Mouse (Mus musculus): Measurements from ENCODE around the gene Krt1. TPM values are rescaled to one million over a fixed set of nuclear protein-coding genes. Genes with fewer than 3 reads are reported as not detected.

The Krt1 gene
- polyA plus RNA-seq, 1 experiment from 2014 or later: 0.43 TPM

DNA sequence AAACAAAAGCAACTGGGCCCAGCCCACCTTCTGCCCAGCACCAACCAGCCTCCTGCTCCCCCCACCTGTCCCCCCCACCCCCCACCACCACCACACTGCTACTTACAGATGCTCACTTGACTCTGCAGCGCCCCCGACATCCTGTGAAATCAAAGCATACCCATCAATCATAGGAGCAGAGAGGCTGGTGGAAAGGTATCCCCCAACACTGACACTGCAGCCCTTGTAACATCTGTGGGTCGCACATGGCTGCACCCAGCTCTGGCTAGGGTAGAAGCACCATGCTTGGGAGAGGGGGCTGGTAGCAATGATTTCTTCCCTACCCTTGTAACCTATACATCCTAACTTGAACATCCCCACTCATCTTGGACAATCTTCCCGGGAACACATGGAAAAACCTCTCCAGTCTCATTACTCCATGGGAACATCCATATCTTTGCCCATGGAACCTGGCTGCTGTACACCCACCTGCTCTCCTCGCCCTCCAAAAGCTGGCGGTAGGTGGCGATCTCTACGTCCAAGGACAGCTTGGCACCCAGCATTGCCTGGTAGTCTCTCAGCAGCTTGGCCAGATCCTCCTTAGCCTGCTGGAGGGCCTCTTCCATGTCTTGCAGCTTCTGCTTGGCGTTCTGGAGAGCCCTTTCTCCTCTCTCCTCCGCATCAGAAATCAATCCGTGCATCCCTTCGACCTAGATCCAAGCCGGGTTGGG, 10.0 kb upstream of the Krt1 start:
- no peak overlapping the region for H3K27ac ChIP-seq (ENCODE audit: low read depth, low read length)
- no peak overlapping the region; the same call in 1 of the 2 replicates for H3K4me2 ChIP-seq
- H3K27me3 ChIP-seq (replicated peaks; ENCODE audit: control insufficient read depth, insufficient read depth, low read length): peaks cover 52% of the 10 kb centered on the region
- H3K36me3 ChIP-seq (ENCODE audit: control insufficient read depth, insufficient read depth, low read length): no peaks in the 10 kb centered on the region
- DNase-seq (ENCODE audit: low spot score) (no peak), ATAC-seq (replicated peaks; ENCODE audit: low FRiP score) (no peak)
- H3K9ac ChIP-seq (ENCODE audit: low read depth, low read length): no peak overlapping the region
- H3K4me3 ChIP-seq (ENCODE audit: low read depth, low read length): no peak overlapping the region
- no peaks in the 10 kb centered on the region for H3K9me3 ChIP-seq (ENCODE audit: control insufficient read depth, low read length)
- 50% methylated on average over 13 of the region's 13 CpGs for WGBS
- H3K4me1 ChIP-seq (replicated peaks; ENCODE audit: control insufficient read depth, insufficient read depth, low read length): no peaks in the 10 kb centered on the region

DNA sequence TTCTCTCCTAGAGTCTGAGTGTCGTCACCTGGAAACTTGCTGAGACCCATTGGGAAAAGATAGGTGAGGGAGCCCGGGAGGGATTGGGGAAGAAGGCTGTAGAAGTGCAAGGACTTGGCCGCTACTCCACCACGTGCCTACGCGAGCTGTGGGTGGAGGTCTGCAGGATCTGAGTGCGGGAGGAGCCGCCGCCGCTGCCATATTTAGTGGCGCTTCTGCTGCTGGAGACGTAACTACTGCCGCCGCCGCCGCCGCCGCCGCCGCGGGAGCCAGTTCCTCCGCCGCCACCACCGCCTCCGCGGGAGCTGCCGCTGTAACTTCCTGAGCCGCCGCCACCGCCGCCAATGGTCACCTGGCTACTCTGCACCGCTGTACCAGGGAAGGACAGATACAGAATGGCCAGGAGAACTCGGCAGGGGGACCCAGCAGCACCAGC, 9.2 kb upstream of the Krt1 start:
- Histone ChIP-seq H3K9ac (ENCODE audit: low read depth, low read length) (peak overlapping the region; percentile 43; the same call in 1 of the 2 replicates), H3K9me3 (ENCODE audit: control insufficient read depth, low read length) (no peaks in the 10 kb centered on the region), H3K4me1 (replicated peaks; ENCODE audit: control insufficient read depth, insufficient read depth, low read length) (no peaks in the 10 kb centered on the region), H3K4me3 (ENCODE audit: low read depth, low read length) (peak overlapping the region; percentile 41), H3K27me3 (replicated peaks; ENCODE audit: control insufficient read depth, insufficient read depth, low read length) (peaks cover 53% of the 10 kb centered on the region), H3K27ac (ENCODE audit: low read depth, low read length) (no peak overlapping the region), H3K4me2 (peak overlapping the region; percentile 67), H3K36me3 (ENCODE audit: control insufficient read depth, insufficient read depth, low read length) (no peaks in the 10 kb centered on the region)
- WGBS: under 1% methylated on average over 33 of the region's 33 CpGs
- DNase-seq (ENCODE audit: low spot score): peak; percentile 59
- ATAC-seq (replicated peaks; ENCODE audit: low FRiP score): no peak

DNA sequence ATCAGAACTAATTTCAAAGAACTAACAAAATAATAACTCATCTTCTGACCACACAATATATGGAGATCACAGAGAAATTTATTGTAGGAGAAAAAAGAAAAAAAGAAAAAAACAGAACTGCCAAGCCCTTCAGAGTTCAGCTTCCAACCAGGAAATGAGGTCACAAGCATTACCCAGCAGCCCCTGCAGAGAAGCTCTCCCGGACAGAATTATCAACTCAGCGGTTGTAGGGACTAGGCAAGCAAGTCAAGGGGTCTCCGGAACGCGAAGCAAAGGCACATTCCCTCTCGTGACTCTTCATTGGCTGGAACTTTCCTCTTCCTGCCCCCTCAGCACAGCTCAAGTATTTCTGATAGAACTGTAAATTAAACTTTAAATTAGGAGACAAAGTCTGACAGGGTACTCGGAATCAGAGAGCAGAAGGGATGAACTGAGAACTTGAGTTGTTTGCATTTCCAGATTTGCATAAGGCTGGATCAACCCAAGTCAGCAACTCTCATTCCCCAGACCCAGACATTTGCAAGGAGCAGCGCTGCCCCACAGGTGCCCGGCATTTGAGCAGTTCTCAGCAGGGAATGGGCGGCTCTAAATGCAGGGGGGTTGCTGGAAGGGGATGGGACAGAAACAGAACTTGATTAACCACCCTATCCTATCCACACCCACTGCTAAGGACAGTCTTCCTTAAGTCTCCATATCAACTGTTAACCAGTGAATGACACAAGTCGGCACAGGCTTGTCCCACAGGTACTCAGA, 8.3 kb upstream of the Krt1 start:
- Histone ChIP-seq H3K36me3 (ENCODE audit: control insufficient read depth, insufficient read depth, low read length) (no peaks in the 10 kb centered on the region), H3K9me3 (ENCODE audit: control insufficient read depth, low read length) (no peaks in the 10 kb centered on the region), H3K27me3 (replicated peaks; ENCODE audit: control insufficient read depth, insufficient read depth, low read length) (peaks cover 56% of the 10 kb centered on the region), H3K4me1 (replicated peaks; ENCODE audit: control insufficient read depth, insufficient read depth, low read length) (no peaks in the 10 kb centered on the region), H3K4me2 (peak overlapping the region; percentile 67), H3K27ac (ENCODE audit: low read depth, low read length) (no peak overlapping the region), H3K4me3 (ENCODE audit: low read depth, low read length) (no peak overlapping the region; the same call in 1 of the 2 replicates), H3K9ac (ENCODE audit: low read depth, low read length) (no peak overlapping the region)
- DNase-seq (ENCODE audit: low spot score) (no peak), ATAC-seq (replicated peaks; ENCODE audit: low FRiP score) (no peak)
- 11% methylated on average over 11 of the region's 11 CpGs for WGBS

DNA sequence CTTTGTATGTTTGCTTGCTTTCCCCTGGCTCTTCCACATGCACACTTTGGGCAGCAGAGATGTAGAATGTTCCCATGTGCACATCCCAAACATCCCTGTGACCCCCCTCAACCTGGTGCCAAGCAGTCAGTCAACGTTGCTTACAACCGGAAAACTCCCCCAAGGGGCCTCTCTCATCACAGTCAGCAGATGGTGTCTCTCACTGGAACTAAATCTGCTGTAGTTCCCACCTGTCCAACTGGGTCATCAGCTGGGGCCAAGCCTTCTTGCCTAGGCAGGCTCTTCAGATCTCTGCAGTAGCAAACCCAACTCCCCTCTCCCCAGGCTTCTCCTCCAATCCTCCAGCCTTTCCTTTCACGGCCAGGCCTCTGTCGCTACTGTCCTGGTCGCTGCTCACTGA, 6.1 kb upstream of the Krt1 start:
- no peak for DNase-seq (ENCODE audit: low spot score)
- H3K9me3 ChIP-seq (ENCODE audit: control insufficient read depth, low read length): no peaks in the 10 kb centered on the region
- WGBS: 62% methylated on average over 5 of the region's 5 CpGs
- no peak overlapping the region for H3K4me2 ChIP-seq
- no peak overlapping the region for H3K9ac ChIP-seq (ENCODE audit: low read depth, low read length)
- H3K36me3 ChIP-seq (ENCODE audit: control insufficient read depth, insufficient read depth, low read length): no peaks in the 10 kb centered on the region
- peaks cover 56% of the 10 kb centered on the region for H3K27me3 ChIP-seq (replicated peaks; ENCODE audit: control insufficient read depth, insufficient read depth, low read length)
- H3K4me3 ChIP-seq (ENCODE audit: low read depth, low read length): no peak overlapping the region
- no peaks in the 10 kb centered on the region for H3K4me1 ChIP-seq (replicated peaks; ENCODE audit: control insufficient read depth, insufficient read depth, low read length)
- no peak for ATAC-seq (replicated peaks; ENCODE audit: low FRiP score)
- no peak overlapping the region for H3K27ac ChIP-seq (ENCODE audit: low read depth, low read length)

DNA sequence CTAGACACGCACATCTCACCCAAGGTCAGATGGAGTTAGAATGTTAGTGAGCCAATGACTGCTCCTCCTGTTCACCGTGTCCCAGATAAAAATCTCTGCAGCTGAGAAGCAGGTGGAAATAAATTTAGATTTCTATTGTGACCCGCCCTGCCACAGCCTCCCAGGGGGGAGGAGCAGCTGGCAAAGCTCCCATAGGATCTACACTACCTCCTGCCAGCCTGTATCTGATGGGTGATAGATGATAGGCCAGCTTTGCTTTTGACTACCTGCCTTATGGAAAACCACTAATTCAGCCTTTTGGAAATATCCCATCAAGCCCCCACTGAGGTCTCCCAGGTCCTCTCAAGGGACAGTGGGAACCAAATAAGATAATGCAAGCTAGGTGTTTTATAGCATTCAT, 5.1 kb upstream of the Krt1 start:
- no peaks in the 10 kb centered on the region for H3K4me1 ChIP-seq (replicated peaks; ENCODE audit: control insufficient read depth, insufficient read depth, low read length)
- peaks cover 48% of the 10 kb centered on the region for H3K27me3 ChIP-seq (replicated peaks; ENCODE audit: control insufficient read depth, insufficient read depth, low read length)
- H3K9me3 ChIP-seq (ENCODE audit: control insufficient read depth, low read length): no peaks in the 10 kb centered on the region
- DNase-seq (ENCODE audit: low spot score): no peak
- no peaks in the 10 kb centered on the region for H3K36me3 ChIP-seq (ENCODE audit: control insufficient read depth, insufficient read depth, low read length)
- H3K27ac ChIP-seq (ENCODE audit: low read depth, low read length): no peak overlapping the region
- H3K4me2 ChIP-seq: no peak overlapping the region
- no peak overlapping the region for H3K9ac ChIP-seq (ENCODE audit: low read depth, low read length)
- ATAC-seq (replicated peaks; ENCODE audit: low FRiP score): no peak
- 72% methylated on average over 3 of the region's 3 CpGs for WGBS
- no peak overlapping the region for H3K4me3 ChIP-seq (ENCODE audit: low read depth, low read length)

DNA sequence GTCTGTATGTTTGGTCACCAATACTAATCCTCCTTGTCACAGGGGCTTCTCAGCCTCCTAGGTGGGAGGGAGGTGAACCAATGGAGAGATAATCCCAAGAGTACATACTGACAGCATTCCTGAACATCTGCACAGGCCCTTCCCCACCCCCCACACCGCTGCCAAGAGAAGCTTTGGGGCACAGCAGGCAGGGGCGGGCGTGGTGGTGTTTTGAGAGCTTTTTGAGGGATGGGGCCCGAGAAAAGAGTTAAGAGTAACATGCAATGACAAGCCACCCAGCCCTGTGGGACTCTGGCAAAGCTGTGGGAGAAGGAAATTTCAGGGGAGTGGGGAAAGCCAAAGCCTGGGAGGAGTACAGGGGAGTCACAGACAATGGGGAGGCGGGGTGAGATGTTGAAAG, 3.7 kb upstream of the Krt1 start:
- no peak overlapping the region for H3K4me2 ChIP-seq
- no peak overlapping the region for H3K27ac ChIP-seq (ENCODE audit: low read depth, low read length)
- DNase-seq (ENCODE audit: low spot score): no peak
- H3K9me3 ChIP-seq (ENCODE audit: control insufficient read depth, low read length): no peaks in the 10 kb centered on the region
- H3K36me3 ChIP-seq (ENCODE audit: control insufficient read depth, insufficient read depth, low read length): no peaks in the 10 kb centered on the region
- no peaks in the 10 kb centered on the region for H3K4me1 ChIP-seq (replicated peaks; ENCODE audit: control insufficient read depth, insufficient read depth, low read length)
- no peak overlapping the region for H3K4me3 ChIP-seq (ENCODE audit: low read depth, low read length)
- H3K27me3 ChIP-seq (replicated peaks; ENCODE audit: control insufficient read depth, insufficient read depth, low read length): peaks cover 43% of the 10 kb centered on the region
- WGBS: 12% methylated on average over 5 of the region's 5 CpGs
- no peak for ATAC-seq (replicated peaks; ENCODE audit: low FRiP score)
- no peak overlapping the region for H3K9ac ChIP-seq (ENCODE audit: low read depth, low read length)

DNA sequence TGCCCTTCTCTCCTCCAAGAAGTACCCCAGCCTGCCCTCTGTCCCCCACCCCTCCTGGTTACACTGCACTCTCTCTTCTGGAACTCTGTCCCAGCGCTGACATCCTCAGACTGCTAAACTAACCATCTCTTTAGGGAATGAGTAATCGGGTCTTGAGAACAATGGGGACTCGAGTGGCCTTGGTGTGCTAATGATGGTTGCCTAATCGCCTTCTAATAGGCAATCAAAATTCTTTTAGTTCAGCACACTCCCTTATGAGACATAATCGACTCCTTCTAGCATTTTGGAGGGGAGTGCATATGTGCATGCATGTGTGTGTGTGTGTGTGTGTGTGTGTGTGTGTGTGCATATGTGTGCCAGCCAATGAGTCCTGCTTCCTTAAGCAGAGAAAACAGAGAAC, 2.0 kb upstream of the Krt1 start:
- H3K4me3 ChIP-seq (ENCODE audit: low read depth, low read length): no peak overlapping the region
- H3K36me3 ChIP-seq (ENCODE audit: control insufficient read depth, insufficient read depth, low read length): no peaks in the 10 kb centered on the region
- no peak for ATAC-seq (replicated peaks; ENCODE audit: low FRiP score)
- 46% methylated on average over 5 of the region's 5 CpGs for WGBS
- H3K9ac ChIP-seq (ENCODE audit: low read depth, low read length): no peak overlapping the region
- peaks cover 33% of the 10 kb centered on the region for H3K27me3 ChIP-seq (replicated peaks; ENCODE audit: control insufficient read depth, insufficient read depth, low read length)
- DNase-seq (ENCODE audit: low spot score): no peak
- H3K27ac ChIP-seq (ENCODE audit: low read depth, low read length): no peak overlapping the region
- no peaks in the 10 kb centered on the region for H3K9me3 ChIP-seq (ENCODE audit: control insufficient read depth, low read length)
- H3K4me2 ChIP-seq: no peak overlapping the region
- H3K4me1 ChIP-seq (replicated peaks; ENCODE audit: control insufficient read depth, insufficient read depth, low read length): no peaks in the 10 kb centered on the region

DNA sequence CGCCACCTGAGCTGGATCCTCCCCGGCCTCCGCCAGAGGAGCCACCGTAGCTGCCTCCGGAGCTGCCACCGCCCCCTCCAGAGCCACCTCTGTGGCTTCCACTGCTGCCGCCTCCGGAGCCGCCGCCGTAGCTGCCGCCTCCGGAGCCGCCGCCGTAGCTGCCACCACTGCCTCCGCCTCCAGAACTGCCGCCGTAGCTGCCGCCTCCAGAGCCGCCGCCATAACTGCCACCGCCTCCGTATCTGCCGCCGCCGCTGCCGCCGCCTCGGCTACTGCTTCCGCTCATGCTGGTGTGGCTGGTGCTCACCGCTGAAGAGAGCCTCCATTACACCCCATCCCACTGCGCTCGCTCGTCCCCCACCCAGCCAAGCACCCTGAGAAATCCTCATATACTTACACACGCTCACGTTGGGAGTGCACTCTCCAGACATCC, 4.6 kb downstream of the Krt1 start:
- DNase-seq (ENCODE audit: low spot score): peak; percentile 46
- Histone ChIP-seq H3K36me3 (ENCODE audit: control insufficient read depth, insufficient read depth, low read length) (no peaks in the 10 kb centered on the region), H3K9ac (ENCODE audit: low read depth, low read length) (peak overlapping the region; percentile 52), H3K4me1 (replicated peaks; ENCODE audit: control insufficient read depth, insufficient read depth, low read length) (no peaks in the 10 kb centered on the region), H3K27me3 (replicated peaks; ENCODE audit: control insufficient read depth, insufficient read depth, low read length) (peaks cover 44% of the 10 kb centered on the region), H3K4me2 (peak overlapping the region; percentile 72), H3K4me3 (ENCODE audit: low read depth, low read length) (peak overlapping the region; percentile 44), H3K27ac (ENCODE audit: low read depth, low read length) (no peak overlapping the region), H3K9me3 (ENCODE audit: control insufficient read depth, low read length) (no peaks in the 10 kb centered on the region)
- WGBS: under 1% methylated on average over 37 of the region's 37 CpGs
- ATAC-seq (replicated peaks; ENCODE audit: low FRiP score): no peak

DNA sequence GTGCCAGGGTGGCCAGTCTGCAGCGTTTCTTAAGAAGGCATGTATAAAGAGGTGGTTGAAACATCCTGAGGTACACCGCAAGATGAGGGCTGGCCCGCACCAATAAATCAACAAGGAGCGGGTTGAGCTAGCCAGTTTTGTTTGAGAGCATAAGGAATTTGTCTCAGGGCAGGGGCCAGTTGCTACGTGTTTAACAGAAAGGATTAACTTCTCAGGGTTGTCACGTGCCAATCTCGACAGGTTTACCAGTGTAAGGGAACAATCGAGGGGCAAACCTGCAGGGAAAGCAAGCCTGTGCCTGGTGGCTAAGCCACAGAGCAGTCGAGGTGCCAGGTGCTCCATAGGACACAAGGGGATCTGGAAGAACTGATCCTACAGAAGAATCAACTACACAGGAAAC, 7.4 kb downstream of the Krt1 start:
- H3K9me3 ChIP-seq (ENCODE audit: control insufficient read depth, low read length): no peaks in the 10 kb centered on the region
- no peak overlapping the region for H3K4me2 ChIP-seq
- H3K9ac ChIP-seq (ENCODE audit: low read depth, low read length): no peak overlapping the region
- no peak overlapping the region for H3K4me3 ChIP-seq (ENCODE audit: low read depth, low read length)
- no peak for ATAC-seq (replicated peaks; ENCODE audit: low FRiP score)
- peaks cover 31% of the 10 kb centered on the region for H3K27me3 ChIP-seq (replicated peaks; ENCODE audit: control insufficient read depth, insufficient read depth, low read length)
- DNase-seq (ENCODE audit: low spot score): no peak
- no peaks in the 10 kb centered on the region for H3K36me3 ChIP-seq (ENCODE audit: control insufficient read depth, insufficient read depth, low read length)
- H3K4me1 ChIP-seq (replicated peaks; ENCODE audit: control insufficient read depth, insufficient read depth, low read length): no peaks in the 10 kb centered on the region
- 64% methylated on average over 9 of the region's 9 CpGs for WGBS
- no peak overlapping the region for H3K27ac ChIP-seq (ENCODE audit: low read depth, low read length)
